Mouse (Mus musculus) retina, embryonic 14.5 days (tissue): ENCODE data around the gene Fam189a1.
A peak's percentile ranks its signal among the peaks of the same experiment; 100 is the strongest.

Source experiments
- DNase-seq: peaks from one replicate; pipeline ENCODE4 v3.0.0-alpha.2; 2015; ENCODE audit warnings: low spot score

The Fam189a1 gene

GRCm38 (mm10) chr7:64950771-64951099 lies 205.6 kb downstream of the Fam189a1 start:
- no peak for DNase-seq

GRCm38 (mm10) chr7:64949910-64950770 lies 206.2 kb downstream of the Fam189a1 start:
- peak; percentile 64 for DNase-seq

GRCm38 (mm10) chr7:64949465-64949864 lies 206.9 kb downstream of the Fam189a1 start:
- DNase-seq = no peak

GRCm38 (mm10) chr7:64944686-64945085 lies 211.7 kb downstream of the Fam189a1 start:
- DNase-seq = no peak

GRCm38 (mm10) chr7:64944175-64944574 lies 212.2 kb downstream of the Fam189a1 start:
- DNase-seq = no peak

GRCm38 (mm10) chr7:64936927-64937326 lies 219.4 kb downstream of the Fam189a1 start:
- no peak for DNase-seq

- no peak for DNase-seq
These were observed 222.3 kb downstream of the Fam189a1 start for GRCm38 (mm10) chr7:64934115-64934514.

- no peak for DNase-seq
These were observed 225.4 kb downstream of the Fam189a1 start for GRCm38 (mm10) chr7:64930980-64931379.

GRCm38 (mm10) chr7:64923918-64924317 lies 232.5 kb downstream of the Fam189a1 start:
- DNase-seq = no peak

- DNase-seq = no peak
These were observed 235.2 kb downstream of the Fam189a1 start for GRCm38 (mm10) chr7:64921189-64921588.

- DNase-seq = no peak
These were observed 235.6 kb downstream of the Fam189a1 start for GRCm38 (mm10) chr7:64920735-64921134.

- no peak for DNase-seq
These were observed 239.7 kb downstream of the Fam189a1 start for GRCm38 (mm10) chr7:64916654-64917053.

- DNase-seq = no peak
These were observed 241.2 kb downstream of the Fam189a1 start for GRCm38 (mm10) chr7:64915121-64915520.

GRCm38 (mm10) chr7:64911945-64912344 lies 244.4 kb downstream of the Fam189a1 start:
- DNase-seq = no peak

GRCm38 (mm10) chr7:64910208-64910607 lies 246.2 kb downstream of the Fam189a1 start:
- DNase-seq = no peak

GRCm38 (mm10) chr7:64906955-64907354 lies 249.4 kb downstream of the Fam189a1 start:
- no peak for DNase-seq

GRCm38 (mm10) chr7:64905506-64905905 lies 250.9 kb downstream of the Fam189a1 start:
- no peak for DNase-seq

- no peak for DNase-seq
These were observed 256.1 kb downstream of the Fam189a1 start for GRCm38 (mm10) chr7:64900249-64900648.

GRCm38 (mm10) chr7:64896587-64896986 lies 259.8 kb downstream of the Fam189a1 start:
- no peak for DNase-seq

GRCm38 (mm10) chr7:64895685-64896101 lies 260.7 kb downstream of the Fam189a1 start:
- DNase-seq = no peak

- DNase-seq = no peak
These were observed 265.2 kb downstream of the Fam189a1 start for GRCm38 (mm10) chr7:64891139-64891538.

GRCm38 (mm10) chr7:64889919-64890318 lies 266.5 kb downstream of the Fam189a1 start:
- no peak for DNase-seq

GRCm38 (mm10) chr7:64884187-64884862 lies 272.0 kb downstream of the Fam189a1 start:
- no peak for DNase-seq
